Mouse (Mus musculus): ENCODE measurements at regions not wholly inside any gene's neighbourhood (a gene's known extent, or its start where the extent isn't known, plus 50 kb on each side); places are given as distances from the start of the nearest gene placed in this dataset.
A peak's percentile ranks its signal among the peaks of the same experiment; 100 is the strongest.

- no peak for DNase-seq (ENCODE audit: low read depth)
Measured at GRCm38 (mm10) chr2:161166681-161167080, 57.8 kb upstream of the Chd6 start.

DNA sequence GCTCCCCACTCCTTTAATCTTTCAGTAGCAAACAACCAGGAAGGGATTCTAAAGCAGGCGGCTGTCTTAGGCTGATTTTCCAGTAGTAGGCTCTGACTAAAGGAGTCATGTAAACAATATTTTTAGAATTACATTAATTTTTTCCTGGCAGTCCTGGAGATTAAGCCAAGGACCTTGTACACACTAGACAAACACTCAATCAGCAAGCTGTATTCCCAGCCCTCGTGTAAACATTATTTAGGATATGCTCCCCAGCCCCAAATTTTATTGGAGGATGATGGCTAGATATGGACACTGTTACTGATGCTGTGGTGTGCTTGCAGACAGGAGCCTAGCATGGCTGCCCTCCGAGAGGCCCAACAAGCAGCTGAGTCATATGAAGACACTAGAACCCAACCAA lies 56.6 kb upstream of the Chd6 start:
- no peak for DNase-seq (ENCODE audit: low read depth)

DNA sequence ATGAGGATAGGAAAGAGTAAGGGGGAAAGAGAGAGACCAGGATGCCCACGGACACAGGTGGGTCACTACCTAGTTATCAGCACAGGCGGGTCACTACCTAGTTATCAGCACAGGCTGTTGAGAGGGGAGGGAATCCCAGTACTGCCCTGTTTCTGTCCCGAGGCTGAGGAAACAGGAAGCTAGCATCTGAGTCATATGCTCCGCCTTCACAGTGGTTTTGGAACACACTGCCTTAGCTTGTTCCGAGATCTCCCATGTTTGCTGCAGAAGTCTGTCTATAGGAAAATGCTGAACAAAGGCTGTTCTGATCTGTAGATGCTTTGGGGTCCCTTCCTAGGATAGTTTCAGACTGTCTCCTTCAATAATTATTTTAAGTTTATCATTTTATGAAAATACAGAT lies 55.4 kb upstream of the Chd6 start:
- DNase-seq (ENCODE audit: low read depth) = peak; percentile 81

Data from 416B (cell line).